Mouse (Mus musculus): ENCODE results near the gene Rpl29.
A peak's percentile ranks its signal among the peaks of the same experiment; 100 is the strongest.

Gene Rpl29

DNA sequence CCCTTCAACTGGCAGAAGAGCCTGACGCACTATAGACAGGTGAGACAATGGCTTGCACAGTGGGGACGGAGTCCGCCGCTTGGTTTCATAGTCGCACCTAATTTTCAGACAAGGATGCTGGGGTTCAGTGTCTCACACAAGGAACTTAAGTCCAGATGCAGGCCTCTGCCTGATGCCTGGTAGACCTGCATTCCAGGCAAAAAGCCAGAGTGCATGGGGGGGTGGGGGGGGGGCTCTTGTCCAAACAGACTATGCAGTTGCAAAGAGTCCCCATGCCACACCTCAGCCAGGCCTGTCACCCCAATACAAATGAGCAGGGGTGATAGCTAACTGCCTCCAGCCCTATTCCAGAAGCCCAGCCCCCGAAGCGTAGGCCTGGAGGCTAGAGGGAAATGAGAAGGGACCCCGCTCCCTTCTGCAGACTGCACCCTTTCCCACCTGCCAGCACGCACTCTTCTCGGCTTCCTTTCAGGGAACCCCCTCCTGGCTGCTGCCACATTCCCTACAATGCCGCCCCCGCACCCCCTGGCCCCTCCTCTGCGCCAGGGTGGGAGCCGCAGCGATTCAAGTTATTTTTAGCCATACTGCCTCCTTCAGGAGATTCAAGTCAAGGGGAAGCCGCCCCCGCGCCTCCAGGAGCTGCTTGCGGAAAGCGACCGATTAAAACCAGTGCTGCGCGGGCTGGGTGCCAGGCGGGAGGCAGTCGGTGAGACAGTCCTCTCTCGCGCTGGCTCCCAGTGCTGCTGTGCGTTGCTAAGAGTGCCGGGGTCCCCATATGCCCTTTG is 11.2 kb upstream of the Rpl29 start:
- peak; percentile 7 to 38 for DNase-seq (ENCODE audit: low spot score in 2 of 2)

DNA sequence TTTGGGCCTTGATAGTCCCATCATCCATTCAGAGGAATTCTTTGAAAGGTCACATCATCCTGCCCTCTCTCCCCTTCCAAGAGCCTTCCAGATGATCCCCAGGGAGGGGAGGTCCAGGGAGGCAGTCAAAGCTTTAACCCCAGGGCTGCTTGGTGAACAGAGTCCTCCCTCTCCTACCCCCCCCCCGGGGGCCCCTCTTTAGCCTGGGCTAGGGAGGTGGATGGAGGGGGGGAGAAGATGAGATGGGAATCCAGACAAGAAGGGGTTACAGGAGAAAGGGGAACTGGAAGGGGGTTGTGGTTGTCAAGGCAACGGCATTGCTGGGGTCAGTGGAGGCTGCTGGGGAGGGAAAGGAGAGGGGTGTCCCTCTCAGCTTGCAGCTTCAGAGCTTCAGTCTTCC is 8.6 kb upstream of the Rpl29 start:
- no peak for DNase-seq (ENCODE audit: low spot score in 2 of 2)

DNA sequence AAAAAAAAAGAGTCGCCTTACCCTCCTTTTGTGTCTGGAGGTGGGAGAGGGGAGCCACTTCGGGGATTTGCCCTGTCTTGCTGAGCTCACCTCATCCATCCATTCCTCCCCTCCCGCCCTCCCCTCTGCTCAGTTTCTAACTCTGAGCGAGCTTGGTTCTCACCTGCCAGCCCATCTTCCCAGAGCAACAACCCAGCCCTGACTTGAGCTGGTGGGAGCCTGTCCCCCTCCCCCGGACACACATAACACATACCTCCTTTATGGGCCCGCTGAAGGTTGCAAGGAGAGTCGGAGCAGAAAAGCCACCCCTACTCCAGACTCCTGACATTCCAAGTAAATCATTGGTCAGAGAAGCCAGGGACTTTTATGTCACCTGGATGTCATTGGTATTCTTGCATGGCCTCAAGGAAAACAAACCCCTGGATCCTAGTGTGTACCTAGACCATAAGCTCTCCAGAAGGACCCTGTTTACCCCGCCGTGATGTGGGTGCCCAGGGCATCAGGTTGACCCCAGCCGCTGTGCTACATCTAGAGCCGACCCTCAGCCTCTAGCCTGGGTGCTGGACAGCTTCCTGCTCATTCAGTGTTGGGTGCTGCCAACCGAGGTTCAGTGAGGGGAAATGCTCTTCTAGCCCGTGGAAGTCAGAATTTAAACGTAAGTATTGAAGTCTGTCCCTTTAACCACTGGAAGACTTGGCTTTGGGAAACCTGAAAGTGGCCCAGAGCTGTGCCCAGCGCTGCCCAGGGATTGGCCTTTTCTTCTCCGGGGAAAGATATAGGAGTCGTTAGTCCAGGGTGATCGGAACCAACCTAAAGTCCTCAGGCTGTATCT is 8.0 kb upstream of the Rpl29 start:
- DNase-seq (ENCODE audit: low spot score in 2 of 2), result no peak

DNA sequence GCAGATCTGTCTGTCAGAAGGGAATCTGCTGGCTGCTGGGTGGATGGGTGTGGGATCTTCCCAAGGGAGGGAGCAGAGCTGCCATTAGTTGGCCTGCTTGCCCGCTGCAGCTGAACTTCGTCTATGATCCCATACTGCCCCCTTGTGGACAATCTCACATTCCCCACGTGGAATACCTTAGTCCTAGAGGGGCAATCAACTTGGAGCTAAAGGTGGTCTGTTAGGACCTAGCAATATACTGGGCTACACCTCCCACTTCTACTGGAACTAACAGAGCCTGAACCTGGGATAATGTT is 7.4 kb upstream of the Rpl29 start:
- DNase-seq (ENCODE audit: low spot score in 2 of 2), result peak; percentile 66 to 87

DNA sequence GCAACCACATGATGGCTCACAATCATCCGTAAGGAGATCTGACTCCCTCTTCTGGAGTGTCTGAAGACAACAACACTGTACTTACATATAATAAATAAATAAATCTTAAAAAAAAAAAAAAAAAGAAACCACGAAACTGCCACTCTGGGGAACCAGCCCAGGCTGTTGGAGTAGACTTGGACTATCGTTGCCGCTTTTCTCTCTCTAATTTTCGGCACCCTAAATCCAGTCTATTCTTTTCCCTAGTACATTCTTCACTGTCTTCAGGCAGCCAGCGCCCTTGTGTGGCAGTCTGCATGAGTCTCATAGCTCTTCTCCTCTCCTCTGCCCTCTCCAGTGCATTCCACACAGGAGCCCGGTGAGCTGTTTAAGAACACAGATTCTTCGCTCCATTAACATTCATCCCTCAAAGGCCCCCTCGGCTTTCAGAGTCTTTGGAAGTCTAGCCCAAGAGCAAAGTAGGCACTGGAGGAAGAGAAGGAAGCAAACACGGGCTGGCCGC is 484 bp upstream of the Rpl29 start:
- no peak for DNase-seq (ENCODE audit: low spot score in 2 of 2)

DNA sequence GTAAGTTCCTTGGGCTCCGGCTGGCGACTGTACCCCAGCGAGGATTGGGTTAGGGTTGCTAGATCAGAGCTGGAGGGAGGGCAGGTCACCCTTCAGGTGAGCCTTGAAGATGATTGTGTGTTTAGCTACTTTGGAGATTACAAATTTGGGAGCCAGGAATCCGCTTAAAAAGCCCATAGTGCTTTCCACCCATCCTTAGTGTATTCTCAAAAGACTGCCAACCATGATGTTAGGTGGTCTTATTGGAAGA is 686 bp downstream of the Rpl29 start:
- DNase-seq (ENCODE audit: low spot score in 2 of 2), result no peak

DNA sequence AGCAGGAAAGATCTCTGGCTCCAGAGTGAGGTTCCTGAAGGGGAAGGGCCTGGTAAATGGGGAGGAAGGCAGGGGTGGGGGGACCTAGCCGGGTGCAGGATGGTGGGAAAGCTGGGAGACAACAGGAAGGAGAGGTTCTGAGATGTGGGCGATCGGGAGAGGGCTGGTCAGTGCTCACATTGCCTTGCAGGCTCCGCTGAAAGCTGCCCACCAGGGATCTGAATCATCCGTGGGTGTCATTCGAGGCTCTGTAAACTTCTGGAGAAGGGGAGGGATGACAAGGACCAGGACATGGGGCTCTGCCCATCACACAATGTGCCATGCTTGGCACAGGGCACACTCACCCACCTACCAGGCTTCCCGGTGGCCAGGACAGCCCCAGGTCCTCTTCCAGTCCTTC is 4.1 kb downstream of the Rpl29 start:
- DNase-seq (ENCODE audit: low spot score in 2 of 2), result no peak

DNA sequence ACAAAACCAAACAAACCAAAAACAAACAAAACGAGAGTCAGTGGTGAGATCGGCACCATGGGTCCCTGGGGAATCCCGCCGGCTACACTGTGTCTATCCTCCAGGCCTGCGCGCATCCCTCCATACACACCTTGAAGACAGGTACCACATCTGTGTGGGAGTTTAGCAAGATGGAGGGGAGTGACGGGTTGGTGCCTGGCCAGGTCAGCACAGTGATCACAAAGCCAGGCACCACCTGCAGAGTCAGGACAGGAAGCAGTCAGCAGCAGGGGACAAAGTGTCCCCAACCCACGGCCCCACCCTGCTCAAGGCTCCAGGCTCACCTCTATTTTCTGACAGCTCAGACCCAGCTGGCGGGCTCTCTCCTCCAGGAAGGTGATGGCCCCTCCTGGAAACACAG is 7.3 kb downstream of the Rpl29 start:
- no peak for DNase-seq (ENCODE audit: low spot score in 2 of 2)

DNA sequence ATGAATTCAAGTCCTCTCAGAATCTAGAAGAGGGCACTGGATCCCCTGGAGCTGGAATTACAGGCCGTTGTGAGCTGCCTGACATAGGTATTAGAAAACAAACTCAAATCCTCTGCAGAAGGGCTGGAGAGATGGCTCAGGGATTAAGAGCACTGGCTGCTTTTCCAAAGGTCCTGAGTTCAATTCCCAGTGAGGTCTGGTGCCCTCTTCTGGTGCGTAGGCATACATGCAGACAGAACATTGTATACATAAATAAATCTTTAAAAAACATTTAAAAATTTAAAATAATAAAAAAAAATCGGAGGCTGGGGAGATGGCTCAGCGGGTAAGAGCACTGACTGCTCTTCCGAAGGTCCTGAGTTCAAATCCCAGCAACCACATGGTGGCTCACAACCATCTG is 13.4 kb downstream of the Rpl29 start:
- no peak for DNase-seq (ENCODE audit: low spot score in 2 of 2)

DNA sequence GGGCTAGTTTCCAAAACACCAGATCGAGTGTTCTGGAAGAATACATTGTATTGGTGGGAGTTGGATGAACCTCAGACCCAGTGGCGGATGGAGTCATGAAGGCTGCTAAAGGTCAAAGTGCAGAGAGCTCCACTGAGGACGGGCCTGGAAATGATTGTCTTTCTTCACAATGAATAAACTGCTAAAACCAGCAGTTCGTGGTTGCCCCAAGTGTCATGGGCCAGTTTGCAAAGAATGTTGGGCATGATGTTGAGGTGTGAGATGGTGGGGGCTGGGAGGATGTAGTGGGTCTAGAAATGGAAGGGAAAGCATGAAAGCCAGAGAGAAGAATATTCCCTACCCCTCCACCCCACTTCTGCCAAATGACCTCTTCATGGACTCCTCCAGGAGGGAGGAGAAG is 15.6 kb downstream of the Rpl29 start:
- DNase-seq (ENCODE audit: low spot score in 2 of 2), result no peak

DNA sequence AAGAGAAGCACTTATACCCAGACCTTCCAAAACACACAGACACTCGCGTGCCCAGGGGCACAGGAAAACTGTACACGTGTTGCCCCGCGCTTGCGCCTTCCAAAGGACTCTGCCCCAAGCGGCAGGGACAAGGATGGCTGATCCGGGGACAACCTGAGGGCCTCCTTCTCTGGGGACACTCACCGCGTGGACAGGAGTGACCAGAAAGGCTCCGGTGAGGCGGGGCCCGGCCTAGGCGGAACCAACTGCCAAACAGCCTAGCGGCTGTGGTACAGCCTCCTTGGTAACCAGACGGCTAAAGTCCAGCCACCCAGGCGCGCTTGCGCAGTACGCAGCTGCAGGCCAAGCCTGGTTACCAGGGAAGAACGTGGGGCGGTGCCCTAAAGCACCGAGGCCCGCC is 18.1 kb downstream of the Rpl29 start, which contains the start of the genes Abhd14b and Abhd14a:
Gene Abhd14b (plus strand): TSS at position 112 of the 400 bp plus-strand sequence.
Gene Abhd14a (minus strand): TSS at position 331 of the 400 bp plus-strand sequence.
- DNase-seq (ENCODE audit: low spot score in 2 of 2), result peak; percentile 50 to 57

DNA sequence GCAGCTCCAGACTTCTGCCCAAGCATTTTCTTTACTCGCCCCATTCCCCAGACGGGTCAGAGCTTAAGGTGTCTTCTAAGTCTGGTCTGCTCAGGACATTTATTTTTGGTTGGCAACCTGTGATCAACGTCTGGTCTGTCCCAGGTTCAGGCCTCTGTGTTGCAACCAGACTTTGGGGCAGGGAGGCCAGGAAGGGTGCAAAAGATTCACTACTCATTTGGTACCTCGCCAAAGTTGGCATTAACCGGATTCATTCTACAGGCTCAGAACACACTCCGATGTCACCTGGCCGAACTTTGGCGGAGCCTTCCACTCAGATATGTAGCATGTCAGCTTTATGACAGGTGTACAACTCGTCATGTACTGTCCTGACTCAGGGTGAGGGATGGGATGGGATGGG is 18.7 kb downstream of the Rpl29 start:
- no peak for DNase-seq (ENCODE audit: low spot score in 2 of 2)

DNA sequence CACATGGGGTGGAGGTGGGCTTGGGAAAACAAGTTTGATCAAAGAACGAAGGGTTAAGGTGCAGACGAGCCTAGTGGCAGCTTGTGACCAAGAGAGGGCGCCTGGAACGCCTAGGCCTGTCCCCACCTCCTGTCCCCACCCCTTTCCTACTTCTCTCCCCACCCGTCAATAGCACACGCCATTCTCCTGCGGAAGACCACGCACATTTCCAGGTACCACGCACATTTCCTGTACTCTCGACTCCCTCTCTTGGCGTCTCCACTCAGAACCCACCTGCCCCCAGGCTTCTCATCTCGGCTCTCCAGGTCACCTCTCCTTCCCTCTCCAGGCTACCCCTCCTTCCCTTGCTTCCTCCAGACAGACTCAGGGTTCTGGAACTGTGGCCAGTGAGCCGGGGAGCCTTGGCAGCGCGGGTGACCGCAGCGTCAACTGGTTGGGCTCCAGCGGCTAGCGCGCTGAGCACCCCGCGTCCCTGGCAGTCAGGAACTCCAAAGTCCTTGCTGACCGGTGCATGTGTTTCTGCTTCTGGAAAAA is 19.3 kb downstream of the Rpl29 start:
- peak in 1 of 2 experiments; percentile 63 for DNase-seq (ENCODE audit: low spot score in 2 of 2)

DNA sequence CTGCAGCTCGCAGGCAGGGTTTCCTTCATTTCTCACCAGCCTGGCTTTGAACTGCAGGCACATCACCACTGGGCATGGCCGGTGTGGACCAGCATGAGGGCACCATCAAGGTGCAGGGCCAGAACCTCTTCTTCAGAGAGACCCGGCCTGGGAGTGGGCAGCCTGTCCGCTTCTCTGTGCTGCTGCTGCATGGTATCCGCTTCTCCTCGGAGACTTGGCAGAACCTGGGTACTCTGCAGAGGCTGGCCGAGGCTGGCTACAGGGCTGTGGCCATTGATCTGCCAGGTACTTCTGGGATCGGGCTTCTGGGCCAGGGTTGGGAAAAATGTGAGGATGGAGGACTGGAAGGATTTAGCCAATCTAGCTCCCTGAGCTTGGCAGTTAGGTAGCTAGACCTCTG is 20.7 kb downstream of the Rpl29 start:
- DNase-seq (ENCODE audit: low spot score in 2 of 2), result no peak

DNA sequence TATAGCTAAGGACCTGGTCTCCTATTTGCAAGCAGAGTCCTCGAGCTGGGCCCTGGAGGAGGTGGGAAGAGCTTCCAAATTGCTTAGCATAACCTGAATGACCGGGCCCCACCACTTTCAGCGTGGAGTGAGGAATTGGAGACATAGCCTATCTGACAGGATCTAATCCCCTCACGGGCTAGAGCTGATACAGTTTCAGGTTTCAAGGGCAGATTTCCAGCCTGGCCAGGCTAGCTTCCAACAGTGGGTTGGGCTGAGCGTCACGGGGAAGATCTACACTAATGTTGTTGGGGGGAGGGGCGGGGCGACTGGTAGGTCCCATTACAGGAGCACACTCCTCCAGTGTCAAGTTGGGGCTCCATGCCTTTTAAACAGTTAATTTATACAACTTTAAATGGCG is 21.4 kb downstream of the Rpl29 start:
- no peak for DNase-seq (ENCODE audit: low spot score in 2 of 2)

DNA sequence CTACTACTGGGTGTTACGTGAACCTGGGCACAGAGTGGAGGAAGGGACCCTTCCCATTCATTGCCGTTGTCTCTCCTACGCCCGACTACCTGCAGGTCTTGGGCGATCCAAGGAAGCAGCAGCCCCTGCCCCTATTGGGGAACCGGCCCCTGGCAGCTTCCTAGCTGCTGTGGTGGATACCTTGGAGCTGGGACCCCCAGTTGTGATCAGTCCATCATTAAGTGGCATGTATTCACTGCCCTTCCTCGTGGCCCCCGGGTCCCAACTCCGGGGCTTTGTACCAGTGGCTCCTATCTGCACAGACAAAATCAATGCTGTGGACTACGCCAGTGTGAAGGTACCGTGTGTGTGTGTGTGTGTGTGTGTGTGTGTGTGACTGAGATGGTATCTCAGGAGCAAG is 22.0 kb downstream of the Rpl29 start:
- DNase-seq (ENCODE audit: low spot score in 2 of 2), result no peak

DNA sequence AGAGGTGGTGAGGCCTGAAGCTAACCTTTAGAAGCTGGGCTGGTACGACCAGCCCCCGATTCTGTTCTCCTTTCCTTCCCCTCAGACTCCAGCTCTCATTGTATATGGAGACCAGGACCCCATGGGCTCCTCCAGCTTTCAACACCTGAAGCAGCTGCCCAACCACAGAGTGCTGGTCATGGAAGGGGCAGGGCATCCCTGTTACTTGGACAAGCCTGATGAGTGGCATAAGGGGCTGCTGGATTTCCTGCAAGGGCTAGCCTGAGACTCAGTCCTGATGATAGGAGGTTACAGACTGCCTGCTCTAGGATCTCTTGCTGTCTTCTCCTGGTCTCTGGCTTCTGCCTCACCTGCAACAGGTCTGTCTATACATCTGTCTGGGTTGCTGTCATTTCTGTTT is 22.6 kb downstream of the Rpl29 start:
- DNase-seq (ENCODE audit: low spot score in 2 of 2), result no peak

DNA sequence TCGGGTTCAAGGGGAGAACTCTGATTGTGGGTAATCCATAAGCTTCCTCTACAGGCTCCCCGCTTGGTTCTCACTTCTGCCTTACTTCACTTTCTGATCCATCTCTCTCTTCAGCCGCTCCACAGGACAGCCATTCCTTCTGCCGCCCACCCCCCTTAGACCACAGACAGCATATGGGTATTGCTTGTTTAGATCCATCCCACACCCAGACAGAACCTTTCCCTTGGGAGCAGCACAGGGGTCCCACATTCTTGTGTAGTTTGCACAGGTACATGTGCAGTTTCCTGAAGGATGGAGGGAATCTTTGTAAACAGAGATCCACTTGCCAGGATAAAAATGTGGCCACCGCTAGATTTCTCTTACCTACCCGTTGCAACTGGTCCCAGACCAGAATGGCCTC is 23.1 kb downstream of the Rpl29 start:
- DNase-seq (ENCODE audit: low spot score in 2 of 2), result no peak

DNA sequence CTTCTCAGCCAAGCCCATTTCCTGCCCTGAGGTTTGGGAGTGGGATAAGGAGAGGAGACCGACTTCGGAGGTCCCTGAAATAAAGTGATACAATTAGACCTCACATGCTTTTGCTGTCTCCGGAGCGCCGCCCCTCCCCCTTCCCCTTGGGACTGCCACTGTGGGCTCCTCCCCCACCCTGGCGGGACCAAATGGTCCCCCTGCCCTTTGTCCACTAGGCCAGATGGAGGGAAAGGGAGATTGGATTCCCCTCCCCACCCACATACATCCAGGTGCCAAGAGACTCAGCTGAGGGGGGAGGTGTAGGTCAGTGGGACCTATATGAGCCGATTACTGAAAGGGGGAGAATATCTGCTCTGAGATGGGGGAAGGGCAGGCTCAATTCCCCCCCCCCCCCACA is 23.6 kb downstream of the Rpl29 start:
- no peak for DNase-seq (ENCODE audit: low spot score in 2 of 2)

DNA sequence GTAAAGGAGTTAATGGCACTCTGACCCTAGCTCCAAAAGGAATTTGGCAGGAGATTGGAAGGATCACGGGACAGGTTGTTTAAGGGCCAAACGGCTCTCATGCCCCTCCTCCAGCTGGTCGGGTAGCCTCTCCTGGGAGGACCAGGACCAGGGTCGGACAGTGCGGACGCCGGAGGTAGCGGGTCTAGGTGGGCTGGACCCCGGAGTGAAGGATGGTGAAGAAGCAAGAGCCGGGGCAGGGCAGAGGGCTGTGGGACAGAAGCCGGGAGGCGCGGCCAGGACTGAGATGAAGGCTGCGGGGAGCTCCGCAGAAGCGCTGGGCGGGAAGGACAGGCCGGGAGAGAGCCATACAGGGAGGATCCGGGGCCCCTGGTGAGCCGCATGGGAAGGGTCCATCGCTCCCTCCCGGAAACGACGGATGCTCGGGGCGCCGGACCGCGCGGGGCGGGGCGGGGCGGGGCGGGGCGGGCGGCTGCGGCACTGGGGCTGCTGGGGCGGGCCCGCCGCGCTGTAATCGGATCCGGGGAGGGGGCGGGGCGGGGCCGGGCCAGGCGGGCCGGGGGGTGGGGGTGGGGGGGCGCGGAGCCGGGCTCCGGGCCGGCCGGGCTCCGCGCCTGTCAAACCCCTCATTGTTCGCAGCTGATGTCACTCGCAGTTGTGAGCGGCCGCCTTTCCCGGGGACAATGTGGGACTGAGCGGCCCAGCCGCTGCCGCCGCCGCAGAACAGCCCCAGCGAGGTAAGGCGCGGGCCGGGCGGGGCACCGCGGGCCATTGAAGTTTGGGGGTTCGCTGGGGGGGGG is 24.2 kb downstream of the Rpl29 start, which contains the start of gene Pcbp4:
Gene Pcbp4 (plus strand): TSS at position 21 of the 800 bp plus-strand sequence.
- DNase-seq (ENCODE audit: low spot score in 2 of 2), result no peak

DNA sequence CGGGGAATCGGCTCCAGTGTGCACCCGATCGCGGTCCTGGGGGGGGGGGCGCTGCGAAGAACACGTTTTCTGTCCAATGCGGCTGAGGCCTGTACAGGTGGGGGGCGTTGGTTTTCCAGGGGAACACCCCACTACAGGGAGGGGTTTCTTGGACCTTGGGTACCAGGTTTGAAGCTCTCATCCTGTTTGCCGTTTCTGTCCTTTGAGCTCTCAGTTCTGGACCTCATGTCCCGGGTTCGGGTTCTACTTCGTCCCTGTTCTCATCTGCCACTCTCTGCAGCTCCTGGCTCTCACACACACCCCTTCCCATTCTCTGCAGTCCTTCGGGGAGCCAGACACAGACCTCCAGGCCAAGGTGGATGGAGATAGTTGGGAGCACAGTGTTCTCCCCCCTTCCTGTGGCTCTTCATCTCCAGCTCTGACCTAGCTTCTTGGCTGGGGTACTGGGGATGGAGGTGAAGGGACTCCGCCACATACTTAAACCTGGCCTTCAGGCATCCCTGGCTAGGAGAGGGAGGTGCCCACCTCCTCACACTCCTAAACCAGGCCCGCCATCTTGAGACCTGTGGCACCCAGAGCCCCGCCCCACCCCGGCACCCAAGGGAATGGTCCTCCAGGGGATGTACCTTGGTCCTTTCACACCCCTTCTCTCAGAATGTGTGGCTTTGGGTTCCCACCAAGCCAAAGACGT is 25.0 kb downstream of the Rpl29 start:
- DNase-seq (ENCODE audit: low spot score in 2 of 2), result no peak

Measured in thymus, postnatal 10 days (tissue).